Mouse (Mus musculus) intestine, embryonic 15.5 days (tissue): ENCODE measurements around the gene Tlnrd1. TPM values are rescaled to one million over a fixed set of nuclear protein-coding genes. Genes with fewer than 3 reads are reported as not detected.

ENCODE experiments used
- ATAC-seq: fragments of 200-750 bp; cut with Nextera tagmentation; 2 replicates; pipeline ENCODE4 v1.8.0; 2017; ENCODE audit warnings: moderate TSS enrichment, moderate library complexity
- H3K27ac ChIP-seq: fragments of 300-500 bp; sonication (generic); 2 replicates; pipeline ENCODE4 v1.5.1; 2015; ENCODE audit warnings: mild to moderate bottlenecking, inconsistent platforms
- H3K27me3 ChIP-seq: fragments of 300-500 bp; sonication (generic); replicated peaks from 2 replicates; pipeline ENCODE4 v1.6.1; 2015; ENCODE audit warnings: inconsistent platforms
- H3K36me3 ChIP-seq: fragments of 300-500 bp; sonication (generic); 2 replicates; pipeline ENCODE4 v1.6.1; 2015; ENCODE audit warnings: inconsistent platforms
- H3K4me1 ChIP-seq: fragments of 300-500 bp; sonication (generic); replicated peaks from 2 replicates; pipeline ENCODE4 v1.6.1; 2015; ENCODE audit warnings: inconsistent platforms
- H3K4me2 ChIP-seq: fragments of 300-500 bp; sonication (generic); replicated peaks from 2 replicates; pipeline ENCODE4 v1.6.1; 2015; ENCODE audit warnings: mild to moderate bottlenecking, inconsistent platforms
- H3K4me3 ChIP-seq: fragments of 300-500 bp; sonication (generic); replicated peaks from 2 replicates; pipeline ENCODE4 v1.5.1; 2015; ENCODE audit warnings: inconsistent platforms
- H3K9ac ChIP-seq: fragments of 300-500 bp; sonication (generic); 2 replicates; pipeline ENCODE4 v1.6.1; 2015; ENCODE audit warnings: inconsistent platforms
- H3K9me3 ChIP-seq: fragments of 300-500 bp; sonication (generic); 2 replicates; pipeline ENCODE4 v1.6.1; 2016; ENCODE audit warnings: inconsistent platforms
- WGBS: fragments of 180-500 bp; shearing (Covaris S2); methylation state at CpG from one replicate; pipeline ENCODE4 v1.1.7; 2015; 5-methylcytosine and 5-hydroxymethylcytosine counted together
- polyA plus RNA-seq: library from polyadenylated mRNA; unstranded; fragments of >200 nt; fragmentation: Nextera tagmentation; extraction: Ambion mirVana; gene quantifications from 2 replicates; pipeline ENCODE4 v1.2.1, GENCODE M21; 2015

The Tlnrd1 gene
- polyA plus RNA-seq, 1 experiment from 2014 or later, result 13.7 TPM

GRCm38 (mm10) chr7:83852381-83853380 is 31.4 kb downstream of the Tlnrd1 start:
- Histone ChIP-seq H3K36me3 (no peaks in the 10 kb centered on the region), H3K9ac (no peak overlapping the region), H3K9me3 (no peaks in the 10 kb centered on the region), H3K4me1 (peaks cover 11% of the 10 kb centered on the region; the same call in 1 of the 2 replicates), H3K4me3 (no peak overlapping the region), H3K27me3 (no peaks in the 10 kb centered on the region), H3K27ac (no peak overlapping the region), H3K4me2 (no peak overlapping the region)
- WGBS, result 48% methylated on average over 5 of the region's 5 CpGs
- ATAC-seq, result no peak

- whole genome bisulfite sequencing, result 47% methylated on average over 5 of the region's 5 CpGs
- Histone ChIP-seq H3K9ac (no peak overlapping the region), H3K9me3 (no peaks in the 10 kb centered on the region), H3K4me1 (peaks cover 19% of the 10 kb centered on the region), H3K27me3 (no peaks in the 10 kb centered on the region), H3K4me2 (no peak overlapping the region), H3K4me3 (no peak overlapping the region), H3K36me3 (no peaks in the 10 kb centered on the region), H3K27ac (no peak overlapping the region)
- ATAC-seq, result no peak
Observed at GRCm38 (mm10) chr7:83851569-83852380, 32.3 kb downstream of the Tlnrd1 start.

- no peaks in the 10 kb centered on the region for H3K9me3 ChIP-seq
- H3K27me3 ChIP-seq, result no peaks in the 10 kb centered on the region
- ATAC-seq, result peak; percentile 95
- H3K4me3 ChIP-seq, result no peak overlapping the region
- no peaks in the 10 kb centered on the region for H3K36me3 ChIP-seq
- H3K27ac ChIP-seq, result peak overlapping the region; percentile 87
- WGBS, result 14% methylated on average over 5 of the region's 5 CpGs
- H3K4me1 ChIP-seq, result peaks cover 23% of the 10 kb centered on the region
- H3K9ac ChIP-seq, result no peak overlapping the region
- H3K4me2 ChIP-seq, result peak overlapping the region; percentile 32
Observed at GRCm38 (mm10) chr7:83847187-83848075, 36.7 kb downstream of the Tlnrd1 start.

GRCm38 (mm10) chr7:83844807-83845206 is 39.3 kb downstream of the Tlnrd1 start:
- Histone ChIP-seq H3K27me3 (no peaks in the 10 kb centered on the region), H3K4me1 (peaks cover 22% of the 10 kb centered on the region), H3K27ac (peak overlapping the region; percentile 38; the same call in 1 of the 2 replicates), H3K9ac (no peak overlapping the region), H3K36me3 (no peaks in the 10 kb centered on the region), H3K9me3 (no peaks in the 10 kb centered on the region), H3K4me3 (no peak overlapping the region), H3K4me2 (no peak overlapping the region)
- no peak for ATAC-seq
- WGBS, result 54% methylated on average over 3 of the region's 3 CpGs

- H3K27ac ChIP-seq, result peak overlapping the region; percentile 44; the same call in 1 of the 2 replicates
Observed at GRCm38 (mm10) chr7:83842486-83843259, 41.4 kb downstream of the Tlnrd1 start.

GRCm38 (mm10) chr7:83840076-83840475 is 44.0 kb downstream of the Tlnrd1 start:
- no peak overlapping the region for H3K9ac ChIP-seq
- no peaks in the 10 kb centered on the region for H3K9me3 ChIP-seq
- H3K4me2 ChIP-seq, result no peak overlapping the region
- H3K36me3 ChIP-seq, result no peaks in the 10 kb centered on the region
- H3K27ac ChIP-seq, result no peak overlapping the region
- 80% methylated on average over 2 of the region's 2 CpGs for WGBS
- H3K27me3 ChIP-seq, result no peaks in the 10 kb centered on the region
- no peak overlapping the region for H3K4me3 ChIP-seq
- 0 out of 2 replicates have a peak, but pooled peaks cover 5% of the 10 kb centered on the region for H3K4me1 ChIP-seq
- no peak for ATAC-seq

More at GRCm38 (mm10) chr7:83842486-83843259, 41.4 kb downstream of the Tlnrd1 start:
- ATAC-seq, result no peak
- Histone ChIP-seq H3K9ac (no peak overlapping the region), H3K4me1 (peaks cover 16% of the 10 kb centered on the region), H3K9me3 (no peaks in the 10 kb centered on the region), H3K4me3 (no peak overlapping the region), H3K27me3 (no peaks in the 10 kb centered on the region), H3K4me2 (no peak overlapping the region), H3K36me3 (no peaks in the 10 kb centered on the region)
- WGBS, result 55% methylated on average over 6 of the region's 6 CpGs

GRCm38 (mm10) chr7:83838525-83839224 is 45.4 kb downstream of the Tlnrd1 start:
- no peak overlapping the region for H3K4me3 ChIP-seq
- H3K4me1 ChIP-seq, result 0 out of 2 replicates have a peak, but pooled peaks cover 5% of the 10 kb centered on the region
- no peak overlapping the region for H3K9ac ChIP-seq
- H3K27ac ChIP-seq, result no peak overlapping the region
- H3K36me3 ChIP-seq, result no peaks in the 10 kb centered on the region
- no peaks in the 10 kb centered on the region for H3K27me3 ChIP-seq
- no peak overlapping the region for H3K4me2 ChIP-seq
- 72% methylated on average over 5 of the region's 5 CpGs for WGBS
- ATAC-seq, result no peak
- H3K9me3 ChIP-seq, result no peaks in the 10 kb centered on the region

Other genes starting within 250 kb of the Tlnrd1 start
- gene Il16, start 138.6 kb downstream of the Tlnrd1 start, polyA plus RNA-seq, result 3.9 and 4.5 TPM in 2 replicates
- gene Cfap161, start 89.4 kb downstream of the Tlnrd1 start, polyA plus RNA-seq, result 0.13 TPM in 1 of 2 replicates, not detected in the other
- gene Mesd, start 161 bp upstream of the Tlnrd1 start, polyA plus RNA-seq, result 91.2 and 108 TPM in 2 replicates
- gene Cemip, start 202.2 kb upstream of the Tlnrd1 start, polyA plus RNA-seq, result 0.44 and 0.49 TPM in 2 replicates